Mouse (Mus musculus): ENCODE results near the gene Mrpl53. TPM values are rescaled to one million over a fixed set of nuclear protein-coding genes. Genes with fewer than 3 reads are reported as not detected.
"Not testable (repeated sequence)": the region's sequence is repeated elsewhere in the genome, so short reads cannot be mapped to it uniquely, and the experiment has no call there.

Gene Mrpl53
- total RNA-seq, 2 experiments from 2014 or later = 77.6 to 82.6 TPM

DNA sequence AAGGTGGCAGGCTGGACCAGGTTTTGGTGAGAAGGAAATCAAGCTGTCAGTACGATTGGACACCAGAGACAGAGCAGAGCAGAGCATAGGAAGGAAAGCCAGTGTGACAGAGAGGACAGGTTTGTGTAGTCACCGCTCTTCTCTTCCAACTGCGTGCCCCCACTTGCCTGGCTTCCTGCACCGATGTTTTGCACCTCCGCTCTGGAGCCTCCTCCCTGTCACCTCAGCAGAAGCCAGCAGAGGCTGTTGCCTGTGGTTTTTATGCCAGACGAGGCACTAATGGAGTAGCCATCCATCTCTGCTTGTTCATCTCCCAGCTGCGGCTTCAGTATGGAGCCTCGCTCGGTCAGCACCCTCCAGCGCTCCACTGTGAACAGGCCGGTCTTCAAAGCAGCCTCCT lies 34.0 kb downstream of the Mrpl53 start:
- DNase-seq (ENCODE audit: low spot score in 2 of 2) = no peak

DNA sequence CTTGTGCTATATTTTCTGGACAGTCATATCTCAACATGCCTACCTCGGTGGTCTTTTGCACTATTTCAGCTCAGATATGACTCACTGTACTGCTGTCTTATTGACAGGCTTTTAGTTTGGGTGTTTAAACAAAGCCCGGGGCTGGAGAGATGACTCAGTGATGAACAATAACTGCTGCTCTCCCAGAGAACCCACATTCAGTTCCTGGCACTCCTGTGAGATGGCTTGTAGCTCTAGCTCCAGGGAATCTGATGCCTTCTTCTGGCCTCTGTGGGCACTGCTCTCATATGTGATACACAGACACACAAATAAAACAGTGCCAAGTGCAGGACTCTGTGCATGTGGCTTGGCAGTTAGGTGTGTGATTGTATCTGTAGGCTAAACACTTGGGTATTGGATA lies 36.4 kb downstream of the Mrpl53 start:
- DNase-seq (ENCODE audit: low spot score in 2 of 2) = no peak

DNA sequence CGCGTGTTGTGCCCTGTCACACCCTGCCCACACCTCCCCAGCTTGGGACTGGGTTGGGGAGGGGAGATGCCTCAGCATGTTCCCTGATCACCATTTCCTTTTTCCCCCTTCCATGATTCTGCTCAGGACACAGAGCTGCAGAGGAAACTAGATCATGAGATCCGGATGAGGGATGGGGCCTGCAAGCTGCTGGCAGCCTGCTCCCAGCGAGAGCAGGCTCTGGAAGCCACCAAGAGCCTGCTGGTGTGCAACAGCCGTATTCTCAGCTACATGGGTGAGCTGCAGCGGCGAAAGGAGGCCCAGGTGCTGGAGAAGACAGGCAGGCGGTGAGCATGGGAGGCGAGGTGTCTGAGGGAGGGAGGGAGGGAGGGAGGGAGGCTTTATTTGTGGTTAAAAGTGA lies 37.0 kb downstream of the Mrpl53 start:
- no peak for DNase-seq (ENCODE audit: low spot score in 2 of 2)

- no peak for DNase-seq (ENCODE audit: low spot score in 2 of 2)
Observed at GRCm38 (mm10) chr6:83147280-83147679, 38.4 kb downstream of the Mrpl53 start.

DNA sequence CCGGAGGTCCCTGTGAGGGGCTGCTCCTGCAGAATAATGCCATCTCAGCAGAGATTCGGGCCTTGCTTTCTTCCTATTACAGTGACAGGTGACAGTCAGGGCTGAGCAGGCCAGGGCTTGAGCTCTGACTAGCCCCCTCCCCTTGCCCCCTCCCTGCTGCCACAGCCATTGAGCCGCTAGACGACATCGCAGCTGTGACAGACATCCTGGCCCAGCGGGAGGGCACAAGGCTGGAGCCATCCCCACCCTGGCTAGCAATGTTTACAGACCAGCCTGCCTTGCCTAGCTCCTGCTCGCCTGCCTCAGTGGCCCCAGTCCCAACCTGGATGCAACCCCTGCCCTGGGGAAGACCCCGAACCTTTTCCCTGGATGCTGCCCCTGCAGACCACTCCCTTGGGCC lies 42.9 kb downstream of the Mrpl53 start:
- DNase-seq (ENCODE audit: low spot score in 2 of 2) = no peak

GRCm38 (mm10) chr6:83153038-83153437 lies 44.2 kb downstream of the Mrpl53 start:
- DNase-seq (ENCODE audit: low spot score in 2 of 2) = no peak

DNA sequence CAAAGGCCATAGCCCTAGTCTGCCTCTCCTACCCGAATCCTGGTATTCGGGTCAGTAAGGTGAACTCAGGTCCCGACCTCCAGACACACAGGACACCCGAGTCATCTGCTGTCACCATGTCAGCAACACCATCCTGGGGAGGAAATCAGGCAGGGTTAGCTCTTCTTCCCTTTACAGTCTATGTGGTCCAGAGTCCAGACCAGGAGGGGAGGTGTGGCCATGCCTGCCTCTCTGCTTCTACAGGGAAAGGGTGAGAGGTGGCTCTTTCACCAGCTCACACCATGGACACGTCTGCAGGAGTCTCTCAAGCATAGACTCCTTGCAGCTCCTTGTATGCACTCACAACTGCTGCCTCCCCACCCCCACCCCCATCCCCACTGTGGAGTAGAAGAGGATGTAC lies 44.6 kb downstream of the Mrpl53 start:
- no peak for DNase-seq (ENCODE audit: low spot score in 2 of 2)

DNA sequence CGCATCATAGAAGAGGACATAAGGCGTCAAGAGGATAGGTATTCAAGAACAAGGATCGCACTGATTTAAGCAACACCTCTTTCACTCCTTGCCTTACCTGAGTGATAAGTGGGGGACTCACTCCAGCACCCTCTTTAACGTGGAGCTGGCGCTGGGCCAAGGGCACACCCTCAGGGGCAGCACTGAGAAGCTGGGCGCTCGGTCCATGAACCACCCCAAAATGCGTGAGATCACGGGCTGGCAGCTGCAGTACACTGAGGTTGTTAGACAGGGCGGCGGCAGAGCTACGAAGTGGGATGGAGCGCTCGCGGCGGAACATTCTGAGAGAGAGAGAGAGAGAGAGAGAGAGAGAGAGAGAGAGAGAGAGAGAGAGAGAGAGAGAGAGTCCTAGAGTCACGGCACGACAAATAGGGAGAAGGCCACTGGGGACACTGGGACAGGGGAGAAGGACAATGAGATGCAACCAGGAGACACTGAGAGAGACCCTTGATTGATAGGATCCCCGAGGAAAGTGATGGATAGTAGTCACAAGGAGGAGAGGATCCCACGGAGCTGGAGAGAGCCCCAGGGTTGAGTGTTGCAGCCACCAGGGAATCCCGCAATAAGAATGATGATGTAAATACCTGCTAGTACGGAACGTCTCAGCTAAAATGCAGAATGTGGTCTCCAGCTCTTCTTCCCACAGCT lies 46.9 kb downstream of the Mrpl53 start:
- DNase-seq (ENCODE audit: low spot score in 2 of 2) = no peak

DNA sequence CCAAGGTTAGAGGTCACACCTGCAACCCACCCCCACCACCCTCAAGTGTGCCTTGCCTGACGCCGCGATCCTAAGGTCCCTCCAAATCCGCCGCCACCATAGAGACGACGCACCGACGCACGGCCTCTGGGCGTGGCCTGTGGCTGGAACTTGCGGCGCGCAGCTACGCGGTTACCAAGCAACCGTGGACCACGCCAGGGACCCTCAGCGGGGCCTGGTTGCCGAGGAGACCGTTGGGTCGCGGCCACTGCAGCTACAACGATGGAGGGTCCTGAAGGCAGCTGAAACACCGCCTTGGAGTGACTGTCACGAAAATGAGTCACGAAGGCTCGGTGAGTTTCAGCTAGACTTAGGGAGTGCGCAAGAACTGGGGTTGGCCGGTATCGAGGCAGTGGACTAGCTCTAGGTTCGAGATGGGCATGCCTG lies 47.4 kb downstream of the Mrpl53 start, which contains the start of the genes Wdr54 and 1700003E16Rik:
Gene Wdr54, minus strand, starts transcription at position 139 of the 426 bp plus-strand sequence.
Gene 1700003E16Rik, plus strand, starts transcription at position 146 of the 426 bp plus-strand sequence.
- DNase-seq (ENCODE audit: low spot score in 2 of 2) = no peak

GRCm38 (mm10) chr6:83159456-83159855 lies 50.6 kb downstream of the Mrpl53 start:
- DNase-seq (ENCODE audit: low spot score in 2 of 2) = not testable (repeated sequence)

Small RNA genes within 50 kb of the gene (microRNA-seq; reads per million reads assigned to microRNA genes)
- not detected for gene Mir3470a

Other genes starting within 250 kb of the Mrpl53 start
- gene Sema4f, start 169.3 kb upstream of the Mrpl53 start, total RNA-seq (2021) = 1 to 10 TPM; 2.0 to 3.5 TPM
- under 1 TPM in 1 of 2 experiments, not detected in 1; 0.14 TPM for gene M1ap, start 162.1 kb upstream of the Mrpl53 start, total RNA-seq (2021)
- gene Dok1, start 75.6 kb upstream of the Mrpl53 start, total RNA-seq (2021) = 10 to 100 TPM; 16.1 to 16.2 TPM
- 1 to 10 TPM; 6.2 to 9.4 TPM for gene Loxl3, start 74.9 kb upstream of the Mrpl53 start, total RNA-seq (2021)
- gene Aup1, start 54.5 kb upstream of the Mrpl53 start, total RNA-seq (2021) = 100 to 1,000 TPM; 170 to 175 TPM
- gene Htra2, start 53.8 kb upstream of the Mrpl53 start, total RNA-seq (2021) = 10 to 100 TPM; 63.3 to 68.5 TPM
- gene Dqx1, start 51.2 kb upstream of the Mrpl53 start, total RNA-seq (2021) = 1 to 10 TPM; 4.1 to 4.4 TPM
- 10 to 100 TPM; 24.0 to 30.0 TPM for gene Tlx2, start 38.7 kb upstream of the Mrpl53 start, total RNA-seq (2021)
- 10 to 100 TPM; 69.2 to 79.1 TPM for gene Pcgf1, start 31.2 kb upstream of the Mrpl53 start, total RNA-seq (2021)
- gene Lbx2, start 22.7 kb upstream of the Mrpl53 start, total RNA-seq (2021) = 10 to 100 TPM; 18.6 to 22.4 TPM
- gene Ccdc142, start 7.4 kb upstream of the Mrpl53 start, total RNA-seq (2021) = 10 to 100 TPM; 10.0 to 15.7 TPM
- gene Gm42688, start 7.4 kb upstream of the Mrpl53 start, total RNA-seq (2021) = 10 to 100 TPM; 10.6 to 11.4 TPM
- gene Mogs, start 6.5 kb downstream of the Mrpl53 start, total RNA-seq (2021) = 10 to 100 TPM; 60.1 to 64.3 TPM
- 10 to 100 TPM; 84.5 to 86.4 TPM for gene Wbp1, start 12.5 kb downstream of the Mrpl53 start, total RNA-seq (2021)
- 10 to 100 TPM; 29.0 to 31.7 TPM for gene Ino80b, start 16.4 kb downstream of the Mrpl53 start, total RNA-seq (2021)
- 10 to 100 TPM; 36.8 to 40.3 TPM for gene Rtkn, start 26.4 kb downstream of the Mrpl53 start, total RNA-seq (2021)
- 1 to 10 TPM; 3.5 to 3.6 TPM for gene Wdr54, start 47.4 kb downstream of the Mrpl53 start, total RNA-seq (2021)
- under 1 TPM; 0.40 to 0.53 TPM for gene 1700003E16Rik, start 47.4 kb downstream of the Mrpl53 start, total RNA-seq (2021)
- gene Dctn1, start 56.9 kb downstream of the Mrpl53 start, total RNA-seq (2021) = 100 to 1,000 TPM; 156 to 176 TPM
- gene Slc4a5, start 110.8 kb downstream of the Mrpl53 start, total RNA-seq (2021) = under 1 TPM; 0.40 to 0.42 TPM
- 10 to 100 TPM; 18.2 to 23.8 TPM for gene Mthfd2, start 216.9 kb downstream of the Mrpl53 start, total RNA-seq (2021)
- gene Mob1a, start 217.0 kb downstream of the Mrpl53 start, total RNA-seq (2021) = 10 to 100 TPM; 75.9 to 78.2 TPM
- gene Bola3, start 240.1 kb downstream of the Mrpl53 start, total RNA-seq (2021) = 100 to 1,000 TPM; 130 to 162 TPM